Mouse (Mus musculus) heart, adult 18-20 months (tissue): ENCODE data around the gene Sesn1. TPM values are rescaled to one million over a fixed set of nuclear protein-coding genes. Genes with fewer than 3 reads are reported as not detected.
"Not testable (repeated sequence)": the region's sequence is repeated elsewhere in the genome, so short reads cannot be mapped to it uniquely, and the experiment has no call there.

ENCODE experiments used
- DNase-seq, 2 experiments: peaks; one replicate each; pipeline ENCODE4 v3.0.0; 2021 to 2022; ENCODE audit warnings: mixed read lengths in 1 of 2
- total RNA-seq, 2 experiments: library from RNA; stranded (reverse); gene quantifications; 2 replicates each; pipeline ENCODE4 v1.2.3; 2021

The Sesn1 gene
- total RNA-seq, 2 experiments from 2014 or later: 135 to 156 TPM

DNA sequence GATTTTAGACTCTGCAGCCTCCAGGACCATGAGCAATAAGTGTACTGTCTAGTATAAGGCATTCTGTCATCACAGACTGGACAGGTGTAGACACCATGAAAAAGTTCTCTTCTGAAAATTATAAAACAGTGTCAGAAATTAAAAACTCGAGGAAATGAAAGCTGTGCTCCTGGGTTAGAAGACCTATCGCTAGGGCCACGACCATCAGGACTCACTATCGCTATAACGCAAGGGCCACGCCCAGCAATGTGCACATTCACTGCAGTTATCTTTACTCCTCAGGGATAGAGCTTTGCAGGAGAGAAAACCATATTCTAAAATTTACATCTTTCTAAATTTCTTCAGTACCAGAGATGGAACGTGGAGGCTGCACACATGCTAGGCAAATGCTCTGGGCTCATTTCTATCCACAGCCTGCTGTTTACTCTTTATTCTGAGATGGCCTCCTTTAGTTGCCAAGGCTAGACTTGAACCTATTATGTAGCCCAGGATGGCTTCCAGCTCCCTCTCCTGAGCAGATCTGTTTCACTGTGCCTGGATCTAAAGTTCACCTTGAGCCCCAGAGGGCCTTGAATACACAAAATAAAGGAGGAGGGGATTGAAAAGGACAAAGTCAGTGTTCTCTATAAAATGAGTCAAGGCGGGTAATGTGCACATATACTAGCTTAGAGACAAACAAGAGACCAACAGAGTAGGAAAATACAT lies 102.7 kb downstream of the Sesn1 start:
- no peak for DNase-seq

DNA sequence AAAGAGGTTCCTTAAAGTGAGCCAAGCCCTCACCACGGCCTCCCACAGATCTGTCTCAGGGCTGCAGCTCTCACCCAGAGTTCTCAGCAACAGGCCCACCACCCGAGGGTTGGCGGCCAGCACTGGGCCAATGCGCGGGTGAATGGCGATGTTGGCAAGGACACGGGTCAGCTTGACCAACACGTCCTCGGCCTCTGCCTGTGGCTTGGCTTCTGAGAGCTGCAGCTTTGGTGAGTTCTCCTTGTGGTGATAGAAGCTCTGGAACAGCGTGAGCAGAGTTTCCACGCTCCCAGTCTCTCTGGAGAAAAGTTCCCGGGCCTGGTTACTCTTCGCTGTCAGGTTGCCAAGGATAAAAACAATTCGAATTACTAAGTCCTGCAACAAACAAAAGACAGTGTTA lies 117.0 kb downstream of the Sesn1 start:
- DNase-seq: no peak

GRCm38 (mm10) chr10:41930966-41931365 lies 121.2 kb downstream of the Sesn1 start:
- no peak for DNase-seq

GRCm38 (mm10) chr10:41931962-41932361 lies 122.2 kb downstream of the Sesn1 start:
- peak; percentile 44 to 57 for DNase-seq

DNA sequence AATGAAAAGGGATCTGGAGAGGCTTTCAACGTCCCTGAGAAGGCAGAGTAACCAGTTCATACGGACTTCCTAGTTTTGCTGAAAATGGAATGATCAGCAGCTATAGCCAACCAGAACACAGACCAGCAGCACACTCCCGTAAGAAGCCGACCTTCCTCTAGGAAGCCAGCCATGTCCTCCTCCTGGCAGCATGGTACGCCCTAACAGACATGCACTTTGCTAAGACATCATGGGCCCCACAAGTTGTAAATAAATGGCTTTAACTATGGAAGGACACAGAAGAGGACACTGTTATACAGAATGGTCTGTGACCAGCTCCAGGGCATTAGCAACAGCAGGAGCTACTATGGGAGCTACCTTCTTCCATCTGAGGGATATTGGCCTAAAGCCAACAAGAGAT lies 123.2 kb downstream of the Sesn1 start:
- peak; percentile 47 to 48 for DNase-seq

GRCm38 (mm10) chr10:41933536-41933935 lies 123.8 kb downstream of the Sesn1 start:
- DNase-seq: peak; percentile 82 to 90

DNA sequence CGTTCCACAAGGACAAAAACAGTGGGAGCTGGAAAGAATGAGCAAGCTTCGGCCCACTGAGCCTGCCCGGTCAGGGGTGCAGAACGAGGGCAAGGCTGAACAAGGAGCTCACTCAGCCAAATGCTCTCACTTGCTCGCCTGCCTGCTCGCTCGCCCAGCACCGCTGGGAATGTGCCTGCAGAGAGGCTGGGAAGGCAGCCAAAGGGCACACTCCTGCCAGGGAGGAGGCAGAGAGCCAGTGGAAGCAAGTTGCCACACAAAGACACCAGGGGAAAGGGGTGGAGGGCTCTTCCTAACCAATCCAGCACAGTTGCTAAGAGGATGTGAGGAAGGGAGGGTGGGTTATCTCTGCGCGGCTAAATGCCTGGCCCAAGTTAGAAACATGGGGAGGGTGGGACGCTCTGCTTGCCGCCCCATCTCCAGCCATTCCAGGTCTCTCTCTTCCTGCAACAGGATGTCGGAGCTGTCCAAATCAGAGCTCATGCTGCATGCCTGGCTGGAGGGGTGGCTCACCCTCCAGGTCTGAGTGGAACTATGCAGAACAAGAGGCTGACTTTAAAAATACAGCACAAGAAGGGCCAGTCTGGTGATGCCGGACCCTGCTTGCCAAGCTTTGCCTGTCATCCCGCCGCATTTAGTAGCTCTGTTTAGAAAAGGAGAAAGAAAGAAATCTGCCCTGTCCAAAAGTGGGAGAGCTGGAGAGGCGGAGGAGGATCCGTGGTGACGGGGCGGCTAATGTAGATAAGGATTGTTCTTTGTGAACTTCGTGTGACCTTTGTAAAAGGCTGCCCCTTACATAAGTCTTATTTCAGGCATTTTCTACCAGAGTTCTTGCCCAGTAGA lies 125.1 kb downstream of the Sesn1 start:
- DNase-seq: peak; percentile 93 to 95

- no peak for DNase-seq
Observed at GRCm38 (mm10) chr10:41935476-41935829, 125.7 kb downstream of the Sesn1 start.

DNA sequence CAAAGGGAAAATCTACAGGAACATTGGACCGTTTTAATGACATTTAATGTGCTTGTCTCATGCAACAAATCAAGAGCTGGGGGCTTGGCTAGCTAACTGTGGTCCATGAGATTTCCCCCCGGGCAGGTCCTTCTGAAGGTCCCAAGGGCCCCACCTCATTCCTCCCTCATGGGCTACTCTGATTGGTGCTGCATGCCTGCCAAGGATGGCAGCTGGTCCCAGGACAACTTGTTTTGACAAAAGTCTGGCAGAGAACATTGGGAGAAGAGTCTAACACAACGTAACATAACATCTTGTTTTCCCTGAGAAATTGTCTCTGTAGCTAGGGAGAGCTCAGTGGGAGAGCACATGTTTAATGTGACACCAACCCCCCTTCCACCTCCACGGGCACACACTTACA lies 126.4 kb downstream of the Sesn1 start:
- peak; percentile 74 to 76 for DNase-seq

DNA sequence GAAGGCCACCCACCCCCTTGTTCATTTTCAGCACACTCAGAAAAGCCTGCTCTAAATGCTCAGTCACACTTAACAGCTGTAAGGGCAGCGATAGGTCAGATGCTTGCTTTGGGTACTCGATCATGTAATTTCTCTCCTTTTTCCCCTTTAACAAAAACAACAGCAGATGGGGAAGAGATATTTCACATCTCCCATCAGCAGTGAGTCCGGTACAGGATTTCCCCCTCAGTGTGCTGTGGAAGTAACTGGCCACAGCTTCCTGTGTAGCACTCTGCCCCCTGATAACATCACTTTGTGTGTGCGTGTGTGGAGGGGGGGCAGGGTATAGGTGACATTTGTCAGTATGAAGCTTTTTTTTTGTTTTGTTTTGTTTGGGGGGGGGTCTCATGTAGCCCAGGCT lies 127.4 kb downstream of the Sesn1 start:
- DNase-seq: peak in 1 of 2 experiments; percentile 52

- no peak for DNase-seq
Observed at GRCm38 (mm10) chr10:41939090-41939489, 129.4 kb downstream of the Sesn1 start.

DNA sequence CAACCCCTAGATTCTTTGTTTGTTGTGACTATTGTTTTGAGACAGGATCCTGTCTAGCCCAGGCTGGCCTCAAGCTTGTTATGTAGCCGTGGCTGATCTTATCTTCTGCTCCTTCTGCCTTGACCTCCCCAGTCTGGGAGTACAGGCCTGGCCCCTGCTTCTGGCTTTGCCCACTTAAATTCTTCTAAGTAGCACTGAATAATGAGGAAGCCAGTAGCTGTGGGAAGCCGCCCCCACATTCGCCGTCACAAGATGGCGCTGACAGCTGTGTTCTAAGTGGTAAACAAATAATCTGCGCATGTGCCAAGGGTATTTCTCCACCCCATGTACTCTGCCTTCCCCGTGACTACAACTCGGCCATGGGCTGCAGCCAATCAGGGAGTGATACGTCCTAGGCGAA lies 142.6 kb downstream of the Sesn1 start:
- DNase-seq: not testable (repeated sequence)

GRCm38 (mm10) chr10:41952850-41953527 lies 143.3 kb downstream of the Sesn1 start:
- DNase-seq: no peak

GRCm38 (mm10) chr10:41953528-41953864 lies 143.8 kb downstream of the Sesn1 start:
- DNase-seq: no peak

GRCm38 (mm10) chr10:41957421-41958225 lies 147.9 kb downstream of the Sesn1 start:
- no peak for DNase-seq

Other genes with a start within 250 kb of the Sesn1 start
- under 1 TPM; 0.22 to 0.46 TPM for gene Ccdc162, start 93.3 kb upstream of the Sesn1 start, total RNA-seq
- gene Cep57l1, start 64 bp upstream of the Sesn1 start, total RNA-seq: 1 to 10 TPM; 2.0 to 2.9 TPM
- 10 to 100 TPM; 18.4 to 22.6 TPM for gene Armc2, start 208.5 kb downstream of the Sesn1 start, total RNA-seq